Mouse (Mus musculus) C2C12 (cell line): Measurements from ENCODE around the gene Ntrk3. TPM values are rescaled to one million over a fixed set of nuclear protein-coding genes. Genes with fewer than 3 reads are reported as not detected.

ENCODE experiments used
- H3K27me3 ChIP-seq: one replicate; pipeline ENCODE4 v1.6.1; 2011; ENCODE audit not compliant: control insufficient read depth, insufficient read depth, insufficient read length
- H3K36me3 ChIP-seq: one replicate; pipeline ENCODE4 v1.6.1; 2011; ENCODE audit not compliant: control insufficient read depth, insufficient read depth
- H3K4me3 ChIP-seq: one replicate; pipeline ENCODE4 v1.5.1; 2011; ENCODE audit warnings: mild to moderate bottlenecking, control low read depth; ENCODE audit not compliant: poor library complexity, insufficient read depth, severe bottlenecking
- H3K79me2 ChIP-seq: one replicate; pipeline ENCODE4 v1.6.1; 2011; ENCODE audit not compliant: control insufficient read depth, insufficient read depth
- H3K79me3 ChIP-seq: one replicate; pipeline ENCODE4 v1.6.1; 2011; ENCODE audit warnings: low read depth, control low read depth
- H3ac ChIP-seq: one replicate; pipeline ENCODE3; 2011; ENCODE audit warnings: low read depth; ENCODE audit not compliant: control insufficient read depth, insufficient read length
- CEBPB ChIP-seq: IDR thresholded peaks from one replicate; pipeline ENCODE4 v1.6.1; 2011; ENCODE audit warnings: low read depth, mild to moderate bottlenecking, control low read depth, moderate library complexity
- CTCF ChIP-seq: IDR thresholded peaks from one replicate; pipeline ENCODE4 v1.5.1; 2011; ENCODE audit not compliant: control insufficient read depth, insufficient read depth, insufficient read length
- FOSL1 ChIP-seq: IDR thresholded peaks from one replicate; pipeline ENCODE4 v1.8.0; 2011; ENCODE audit warnings: mild to moderate bottlenecking, low read length; ENCODE audit not compliant: poor library complexity, insufficient read depth, severe bottlenecking
- MAX ChIP-seq: IDR thresholded peaks from one replicate; pipeline ENCODE4 v1.6.1; 2011; ENCODE audit warnings: mild to moderate bottlenecking, control low read depth
- MYOD1 ChIP-seq: IDR thresholded peaks from one replicate; pipeline ENCODE4 v1.6.1; 2011; ENCODE audit warnings: low read depth; ENCODE audit not compliant: control insufficient read depth, insufficient read length
- MYOG ChIP-seq: IDR thresholded peaks from one replicate; pipeline ENCODE4 v1.6.1; 2011; ENCODE audit not compliant: control insufficient read depth, insufficient read length; ENCODE audit errors: extremely low read depth
- USF1 ChIP-seq: IDR thresholded peaks from one replicate; pipeline ENCODE4 v1.6.1; 2011; ENCODE audit warnings: low read depth, mild to moderate bottlenecking, control low read depth, moderate library complexity
- polyA plus RNA-seq: library from polyadenylated mRNA; unstranded; fragments of >200 nt; fragmentation: generic; extraction: Trizol; gene quantifications from one replicate; pipeline ENCODE4 v1.2.1, GENCODE M21; 2012; ENCODE audit warnings: missing spikeins

The Ntrk3 gene
- polyA plus RNA-seq, 1 experiment = 0.04 TPM

DNA sequence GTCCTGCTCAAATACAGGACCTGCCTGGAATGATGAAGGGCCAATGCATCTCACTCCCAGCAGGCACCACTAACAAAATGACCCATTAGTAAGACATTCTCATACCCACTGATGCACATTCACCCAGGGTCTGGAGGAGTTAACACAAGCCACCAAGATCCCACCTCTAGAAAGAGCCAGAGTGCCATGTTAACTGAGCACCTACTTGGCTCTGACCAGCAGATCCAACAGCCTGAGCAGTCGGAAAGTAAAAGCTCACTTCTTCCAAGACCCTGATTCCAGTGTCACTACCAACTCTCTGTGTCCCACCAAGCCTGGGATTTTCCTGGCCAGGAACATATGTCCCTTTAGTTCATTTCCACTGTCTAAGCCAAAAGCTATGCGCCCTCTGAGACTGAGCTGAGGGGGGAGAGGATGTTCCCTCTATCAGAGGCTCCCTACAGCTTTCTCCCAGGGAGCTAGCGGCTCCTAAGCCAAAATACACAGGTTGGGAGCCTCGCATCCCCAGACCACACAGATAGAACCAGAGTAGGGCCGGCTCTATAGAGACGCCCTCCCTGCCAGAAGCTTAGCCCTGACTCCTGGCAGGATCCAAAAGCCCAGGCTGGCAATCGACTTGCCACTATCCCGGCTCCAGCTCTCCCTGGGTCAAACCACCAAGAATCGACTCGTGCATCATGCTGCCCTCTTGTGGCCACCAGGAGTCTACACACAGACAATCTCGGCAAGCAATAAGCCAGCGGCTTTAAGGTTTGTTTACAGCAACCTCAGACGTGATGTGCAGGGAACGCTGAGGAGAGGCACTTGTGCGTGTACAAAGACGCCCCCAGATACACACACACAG, 169.2 kb downstream of the Ntrk3 start:
- Histone ChIP-seq H3ac (no peak overlapping the region), H3K27me3 (no peaks in the 10 kb centered on the region), H3K4me3 (no peak overlapping the region)

DNA sequence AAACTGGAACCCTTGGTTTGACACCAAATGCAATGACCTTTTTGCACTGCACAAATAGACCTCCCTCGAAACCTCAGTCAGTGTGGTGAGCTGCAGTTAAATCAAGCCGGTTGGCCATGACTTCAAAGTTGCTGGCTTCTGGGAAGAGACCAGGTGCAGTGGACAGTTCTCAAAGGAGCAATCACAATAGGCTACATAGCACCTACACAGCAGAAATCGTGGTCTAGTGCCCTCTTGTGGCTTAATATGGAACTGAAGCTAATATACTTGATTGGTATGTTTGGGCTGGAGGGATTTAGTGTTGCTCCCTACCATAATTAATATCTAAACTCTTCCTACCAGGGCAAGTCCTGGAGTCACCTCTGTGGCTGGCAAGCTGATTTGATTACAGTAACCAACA, 171.2 kb downstream of the Ntrk3 start:
- Histone ChIP-seq H3K27me3 (no peaks in the 10 kb centered on the region), H3K79me3 (no peaks in the 10 kb centered on the region), H3ac (no peak overlapping the region), H3K36me3 (no peaks in the 10 kb centered on the region), H3K4me3 (no peak overlapping the region), H3K79me2 (no peaks in the 10 kb centered on the region)
- no peak for TF ChIP-seq USF1
- no peak for TF ChIP-seq CEBPB
- TF ChIP-seq MYOD1 = no peak
- no peak for TF ChIP-seq MYOG
- TF ChIP-seq CTCF = no peak
- TF ChIP-seq FOSL1 = no peak
- TF ChIP-seq MAX = no peak

More for the DNA sequence above, 169.2 kb downstream of the Ntrk3 start:
- Histone ChIP-seq H3K36me3 (no peaks in the 10 kb centered on the region), H3K79me3 (no peaks in the 10 kb centered on the region), H3K79me2 (no peaks in the 10 kb centered on the region)
- TF ChIP-seq CTCF = peak; percentile 56
- no peak for TF ChIP-seq FOSL1

DNA sequence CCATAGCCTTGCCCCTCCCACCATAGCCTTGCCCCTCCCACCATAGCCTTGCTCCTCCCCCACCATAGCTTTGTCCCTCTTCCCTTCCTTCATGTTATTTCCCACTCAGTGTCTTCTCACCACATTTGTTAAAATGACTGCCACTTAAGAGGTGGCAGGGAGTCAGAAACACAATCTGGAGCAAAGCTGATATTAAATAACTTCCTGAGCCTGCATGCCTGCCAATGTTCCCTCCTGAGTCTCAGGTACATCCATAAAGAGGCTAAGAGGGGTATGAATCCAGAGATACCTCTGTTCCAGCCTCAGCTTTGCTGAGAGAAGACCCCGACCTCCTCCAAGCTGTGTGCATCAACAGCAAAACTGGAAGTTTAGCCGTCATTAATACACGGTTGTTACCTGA, 172.4 kb downstream of the Ntrk3 start:
- no peaks in the 10 kb centered on the region for H3K36me3 ChIP-seq
- no peak overlapping the region for H3ac ChIP-seq
- no peaks in the 10 kb centered on the region for H3K79me3 ChIP-seq
- no peak overlapping the region for H3K4me3 ChIP-seq
- no peaks in the 10 kb centered on the region for H3K27me3 ChIP-seq
- TF ChIP-seq CTCF = no peak
- TF ChIP-seq CEBPB = no peak
- TF ChIP-seq MYOD1 = no peak
- TF ChIP-seq MYOG = no peak
- no peak for TF ChIP-seq FOSL1
- TF ChIP-seq USF1 = no peak
- TF ChIP-seq MAX = no peak
- H3K79me2 ChIP-seq = no peaks in the 10 kb centered on the region

DNA sequence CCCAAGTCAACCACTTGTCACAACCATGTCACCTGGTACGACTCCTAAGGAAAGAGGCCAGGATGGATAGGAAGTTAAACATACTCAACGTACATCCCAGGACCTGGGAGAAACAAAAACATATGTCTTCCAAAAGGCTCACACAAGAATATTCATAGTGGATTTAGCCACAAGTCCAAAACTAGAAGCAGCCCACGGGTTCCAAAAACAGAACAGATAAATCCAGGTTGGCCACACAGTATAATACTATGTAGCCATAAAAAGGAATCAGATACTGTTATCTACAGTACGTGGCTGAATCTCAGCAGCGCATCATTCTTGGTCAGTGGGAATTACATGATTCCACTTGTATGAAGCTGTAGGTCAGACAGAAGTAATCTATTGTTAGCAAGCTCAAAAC, 179.3 kb downstream of the Ntrk3 start:
- Histone ChIP-seq H3K4me3 (no peak overlapping the region), H3K36me3 (no peaks in the 10 kb centered on the region), H3ac (no peak overlapping the region), H3K79me3 (no peaks in the 10 kb centered on the region), H3K79me2 (no peaks in the 10 kb centered on the region), H3K27me3 (no peaks in the 10 kb centered on the region)
- TF ChIP-seq USF1 (no peak), CEBPB (no peak), MYOD1 (no peak), MYOG (no peak), FOSL1 (no peak), MAX (no peak), CTCF (no peak)

DNA sequence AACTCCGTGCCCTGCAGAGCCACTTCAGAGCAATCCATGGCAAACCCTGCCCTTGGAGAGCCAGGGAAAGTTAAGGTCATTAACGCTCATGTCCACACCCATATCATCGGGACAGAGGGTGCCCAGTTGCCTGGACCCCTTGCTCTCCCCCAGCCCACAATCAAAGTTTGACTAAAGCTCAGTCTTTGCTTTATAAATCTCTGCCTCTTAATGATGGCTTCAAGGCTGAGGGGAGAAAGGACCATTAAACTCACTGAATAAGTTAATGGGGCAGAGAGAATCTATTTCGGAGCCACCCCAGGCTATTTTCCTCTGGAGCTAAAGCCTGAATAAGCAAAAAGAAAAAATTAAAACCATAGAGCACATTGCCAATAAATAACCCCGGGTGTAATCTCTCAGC, 182.3 kb downstream of the Ntrk3 start:
- Histone ChIP-seq H3K4me3 (no peak overlapping the region), H3K79me3 (no peaks in the 10 kb centered on the region), H3ac (no peak overlapping the region), H3K27me3 (no peaks in the 10 kb centered on the region), H3K36me3 (no peaks in the 10 kb centered on the region), H3K79me2 (no peaks in the 10 kb centered on the region)
- TF ChIP-seq FOSL1 (no peak), MAX (no peak), MYOG (no peak), USF1 (no peak), MYOD1 (no peak), CTCF (no peak), CEBPB (no peak)

DNA sequence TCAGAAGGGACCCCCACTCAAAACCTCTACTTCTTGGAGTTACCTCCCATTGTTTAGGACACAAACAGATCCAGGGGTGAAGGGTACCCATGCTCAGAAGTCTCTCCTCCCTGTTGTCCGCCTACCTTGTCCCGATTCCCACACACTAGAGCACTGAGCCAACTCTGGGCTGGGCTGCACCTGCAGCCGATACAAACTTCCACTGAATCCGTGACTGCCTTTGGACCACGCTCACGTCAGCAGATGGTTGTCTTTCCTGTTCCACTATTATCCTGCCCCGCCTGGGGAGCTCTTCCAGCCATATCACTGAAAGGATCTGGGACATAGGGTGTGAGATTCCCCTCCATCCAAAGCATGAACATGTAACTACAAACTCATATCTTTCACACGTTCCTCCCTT, 188.4 kb downstream of the Ntrk3 start:
- no peaks in the 10 kb centered on the region for H3K36me3 ChIP-seq
- no peaks in the 10 kb centered on the region for H3K79me2 ChIP-seq
- no peak overlapping the region for H3K4me3 ChIP-seq
- no peak for TF ChIP-seq USF1
- no peaks in the 10 kb centered on the region for H3K79me3 ChIP-seq
- H3ac ChIP-seq = no peak overlapping the region
- H3K27me3 ChIP-seq = no peaks in the 10 kb centered on the region
